Mouse (Mus musculus) urinary bladder, postnatal 14 days (tissue): ENCODE results near the gene Sptbn1.
"Not testable (repeated sequence)": the region's sequence is repeated elsewhere in the genome, so short reads cannot be mapped to it uniquely, and the experiment has no call there.

Experiments used
- DNase-seq: peaks from one replicate; pipeline ENCODE4 v3.0.0; 2021; ENCODE audit warnings: low spot score

Gene Sptbn1

GRCm38 (mm10) chr11:30255211-30255610, 12.8 kb downstream of the Sptbn1 start:
- not testable (repeated sequence) for DNase-seq

GRCm38 (mm10) chr11:30251294-30251904, 16.6 kb downstream of the Sptbn1 start:
- no peak for DNase-seq

GRCm38 (mm10) chr11:30249452-30250016, 18.4 kb downstream of the Sptbn1 start:
- no peak for DNase-seq

- DNase-seq: no peak
Observed at GRCm38 (mm10) chr11:30247106-30247505, 20.9 kb downstream of the Sptbn1 start.

- DNase-seq: no peak
Observed at GRCm38 (mm10) chr11:30246161-30246560, 21.8 kb downstream of the Sptbn1 start.

GRCm38 (mm10) chr11:30244172-30244571, 23.8 kb downstream of the Sptbn1 start:
- DNase-seq: no peak

- DNase-seq: peak; percentile 18
Observed at GRCm38 (mm10) chr11:30243591-30243990, 24.4 kb downstream of the Sptbn1 start.

GRCm38 (mm10) chr11:30240861-30241260, 27.1 kb downstream of the Sptbn1 start:
- no peak for DNase-seq

- no peak for DNase-seq
Observed at GRCm38 (mm10) chr11:30237960-30238359, 30.0 kb downstream of the Sptbn1 start.

- DNase-seq: no peak
Observed at GRCm38 (mm10) chr11:30236681-30237242, 31.2 kb downstream of the Sptbn1 start.

GRCm38 (mm10) chr11:30235666-30236065, 32.3 kb downstream of the Sptbn1 start:
- no peak for DNase-seq

- no peak for DNase-seq
Observed at GRCm38 (mm10) chr11:30235218-30235617, 32.8 kb downstream of the Sptbn1 start.

GRCm38 (mm10) chr11:30233946-30234345, 34.0 kb downstream of the Sptbn1 start:
- DNase-seq: no peak

- DNase-seq: peak; percentile 66
Observed at GRCm38 (mm10) chr11:30232082-30232481, 35.9 kb downstream of the Sptbn1 start.

GRCm38 (mm10) chr11:30231336-30231735, 36.6 kb downstream of the Sptbn1 start:
- no peak for DNase-seq

GRCm38 (mm10) chr11:30230330-30230771, 37.6 kb downstream of the Sptbn1 start:
- no peak for DNase-seq

- no peak for DNase-seq
Observed at GRCm38 (mm10) chr11:30226756-30227155, 41.2 kb downstream of the Sptbn1 start.

- no peak for DNase-seq
Observed at GRCm38 (mm10) chr11:30224599-30224998, 43.4 kb downstream of the Sptbn1 start.

- no peak for DNase-seq
Observed at GRCm38 (mm10) chr11:30222636-30223035, 45.3 kb downstream of the Sptbn1 start.

- no peak for DNase-seq
Observed at GRCm38 (mm10) chr11:30221043-30221442, 46.9 kb downstream of the Sptbn1 start.

GRCm38 (mm10) chr11:30218386-30218785, 49.6 kb downstream of the Sptbn1 start:
- no peak for DNase-seq

GRCm38 (mm10) chr11:30217496-30217895, 50.5 kb downstream of the Sptbn1 start:
- no peak for DNase-seq

- no peak for DNase-seq
Observed at GRCm38 (mm10) chr11:30211663-30212416, 56.1 kb downstream of the Sptbn1 start.
